Mouse (Mus musculus) fibroblast of lung, adult 2 months (primary cell): ENCODE data around the gene Nlgn1.

ENCODE experiments used
- DNase-seq: peaks from one replicate; pipeline ENCODE4 v3.0.0-alpha.2; 2011; ENCODE audit warnings: low read depth

The Nlgn1 gene

DNA sequence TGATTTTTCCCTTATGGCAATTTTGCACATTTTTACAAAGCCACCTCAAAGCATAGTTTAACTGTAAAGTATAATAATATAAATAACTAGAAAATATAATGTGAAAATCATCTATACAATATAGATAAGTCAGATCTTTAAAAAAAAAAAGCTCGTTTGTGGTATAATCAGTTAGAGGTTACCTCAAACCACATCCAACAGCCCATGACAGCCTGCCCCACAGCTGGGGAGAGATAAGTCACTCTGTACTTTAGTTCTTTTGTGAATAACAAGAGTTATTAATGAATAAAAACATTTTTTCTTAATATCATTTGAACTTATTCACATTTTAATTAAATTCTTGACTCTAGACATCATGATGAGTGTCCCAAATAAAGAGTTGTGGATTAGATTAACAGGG lies 130.8 kb downstream of the Nlgn1 start:
- DNase-seq = no peak

DNA sequence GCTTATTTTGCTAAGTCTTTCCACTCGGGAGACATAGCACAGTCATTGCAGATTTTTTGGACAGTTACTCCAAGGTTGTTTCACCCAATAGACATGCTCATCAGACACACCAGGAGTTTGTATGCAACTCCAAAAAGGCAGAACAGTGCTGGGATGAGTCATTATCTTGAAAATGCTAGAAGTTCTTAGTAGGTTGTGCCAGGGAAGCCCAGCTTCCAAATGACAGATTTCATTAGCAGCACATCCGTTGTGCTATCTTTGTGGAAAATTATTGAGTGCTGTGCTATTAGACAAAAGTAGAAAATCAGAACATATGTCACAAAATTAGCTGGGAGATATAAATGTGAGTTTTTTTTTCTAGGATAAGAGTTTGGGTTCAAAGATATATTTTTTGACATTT lies 137.3 kb downstream of the Nlgn1 start:
- DNase-seq = no peak

DNA sequence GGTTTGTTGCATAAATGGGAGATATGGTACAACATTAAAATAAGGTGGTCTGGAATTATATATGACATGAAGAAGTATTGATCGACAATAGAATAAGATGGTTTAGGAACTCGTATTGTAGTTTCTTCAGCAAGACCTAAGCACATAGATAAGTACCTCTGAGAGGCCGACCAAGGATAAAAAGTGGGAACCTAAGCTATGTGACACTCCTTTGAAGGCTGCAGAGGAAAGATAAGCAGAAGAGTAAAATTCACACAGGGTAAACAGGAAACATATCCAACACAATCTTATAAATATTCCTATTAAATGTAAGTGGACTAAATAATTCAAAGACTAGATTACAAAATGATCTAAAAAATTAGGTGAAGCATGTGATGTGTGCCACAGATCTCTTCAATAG lies 151.2 kb downstream of the Nlgn1 start:
- DNase-seq = no peak

DNA sequence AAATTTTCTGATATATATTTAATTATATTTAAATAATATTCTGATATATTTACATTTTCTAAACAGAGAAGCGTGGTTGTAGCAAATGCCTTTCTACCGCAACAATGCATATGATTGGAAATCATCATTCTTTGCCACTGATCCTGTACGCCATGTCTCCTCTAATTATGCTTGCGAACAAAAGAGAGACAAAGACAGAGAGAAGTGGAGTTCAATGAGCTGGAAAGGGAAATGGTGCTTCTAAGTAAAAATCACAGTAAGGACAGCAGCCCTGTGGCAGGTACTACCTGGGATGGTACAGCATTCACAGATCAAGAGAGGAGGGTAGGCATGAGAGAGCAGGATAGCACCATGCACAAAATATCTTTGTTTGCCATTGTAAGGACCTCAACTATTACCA lies 156.9 kb downstream of the Nlgn1 start:
- DNase-seq = no peak

DNA sequence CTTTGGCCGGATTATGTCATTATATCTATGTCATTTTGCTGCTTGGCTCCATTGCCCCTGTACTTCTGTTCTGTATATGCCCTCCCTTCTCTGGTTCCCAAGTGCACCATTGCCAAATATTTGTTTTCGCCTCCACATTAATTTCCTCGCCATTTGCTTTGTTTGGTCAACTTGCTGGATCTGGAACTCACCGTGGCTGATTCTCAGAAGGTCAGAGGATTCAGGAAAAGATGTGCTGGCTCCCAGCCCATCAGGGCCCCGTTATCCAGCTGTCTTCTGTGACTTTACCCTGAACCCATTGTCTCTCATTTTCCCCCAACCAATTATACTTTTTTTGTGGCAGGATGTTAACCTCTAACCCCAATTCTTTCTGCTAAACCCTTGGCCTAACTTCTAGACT lies 158.0 kb downstream of the Nlgn1 start:
- no peak for DNase-seq

DNA sequence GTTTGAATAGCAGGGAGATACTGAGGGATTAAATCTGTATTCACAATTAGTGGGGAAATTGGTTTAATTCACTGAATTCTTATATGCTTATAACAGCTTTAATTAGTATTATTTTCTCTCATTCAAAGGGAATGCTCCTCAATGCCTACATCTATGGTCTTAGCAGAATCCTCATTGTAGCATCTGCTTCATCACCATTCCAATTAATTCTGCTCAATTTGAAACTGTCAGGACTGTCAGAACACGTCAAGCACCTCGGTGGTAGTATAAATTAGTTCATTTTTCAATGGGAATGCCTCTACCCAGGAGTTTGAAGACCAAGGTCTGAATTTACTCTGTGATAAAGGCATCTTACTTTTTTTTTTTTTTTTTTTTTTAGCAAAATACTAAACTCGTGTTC lies 158.6 kb downstream of the Nlgn1 start:
- no peak for DNase-seq

DNA sequence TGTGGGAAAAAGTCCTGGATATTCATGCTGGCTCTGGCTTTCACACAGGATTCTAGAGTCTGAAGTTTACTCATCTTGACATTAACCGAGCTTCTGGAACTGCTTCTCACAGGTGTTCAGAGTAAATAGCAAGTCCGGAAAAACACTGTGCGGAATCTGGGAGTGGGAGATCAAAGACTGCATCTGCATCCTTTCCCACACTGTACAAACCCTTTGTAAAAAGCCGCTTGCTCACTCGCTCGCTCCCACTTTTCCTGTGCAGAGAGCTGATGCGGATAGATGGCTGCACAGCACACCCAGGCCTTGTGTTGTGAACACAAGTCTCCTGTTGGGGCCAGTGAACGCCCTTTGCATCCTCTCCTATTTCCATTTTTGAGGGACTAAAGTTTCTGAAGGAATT lies 165.5 kb downstream of the Nlgn1 start:
- DNase-seq = no peak

DNA sequence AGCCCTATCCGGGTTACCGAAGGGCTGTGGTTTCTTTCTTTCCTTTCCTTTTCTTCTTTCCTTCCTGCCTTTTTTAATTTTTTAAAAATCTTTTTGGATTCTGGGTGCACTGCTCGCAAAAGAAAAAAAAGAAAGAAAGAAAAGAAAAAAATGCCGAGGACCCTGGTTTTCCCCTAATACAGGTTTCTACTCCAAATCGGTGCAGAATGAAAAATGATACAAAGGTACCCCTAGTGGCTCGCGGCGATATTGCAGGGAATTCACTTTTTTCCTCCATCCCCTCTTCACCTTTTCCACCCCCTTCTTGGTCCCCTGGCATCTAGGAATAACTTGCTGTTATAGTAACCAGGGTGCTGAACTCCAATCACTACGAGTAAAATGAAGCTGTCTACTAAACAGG lies 178.5 kb downstream of the Nlgn1 start:
- DNase-seq = no peak

DNA sequence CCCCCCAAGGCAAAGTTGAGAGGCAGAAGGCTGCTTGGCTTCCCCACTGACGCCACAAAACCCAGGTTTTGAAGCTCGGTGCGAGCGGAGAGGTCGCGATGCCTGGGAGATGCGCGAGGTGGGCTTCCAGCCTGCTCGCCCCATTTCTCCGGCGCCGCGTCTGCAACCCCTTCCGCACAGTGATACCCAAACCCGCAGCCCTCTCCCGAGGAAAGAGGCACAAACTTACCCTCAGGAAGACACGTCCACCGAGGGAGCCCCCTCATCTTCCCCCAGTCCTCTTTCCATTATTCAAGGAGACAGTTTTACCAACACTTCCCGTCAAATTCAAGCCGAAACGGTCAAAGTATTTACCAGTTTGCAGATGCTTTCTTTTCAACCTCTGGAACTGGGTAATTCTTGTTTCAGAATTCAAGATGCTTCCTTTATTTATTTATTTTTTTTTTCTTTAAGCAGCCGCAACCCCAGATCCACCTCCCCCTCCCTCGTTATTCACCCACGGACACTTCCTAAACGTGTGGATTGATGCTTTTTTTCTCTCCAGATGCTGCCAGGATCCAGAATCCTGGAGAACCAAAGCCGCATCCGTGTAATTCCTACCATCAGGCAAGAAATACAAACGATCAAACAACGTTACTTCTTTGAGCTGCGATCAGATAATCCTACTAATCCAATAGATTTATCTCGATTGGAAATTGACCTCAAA lies 179.1 kb downstream of the Nlgn1 start:
- no peak for DNase-seq

DNA sequence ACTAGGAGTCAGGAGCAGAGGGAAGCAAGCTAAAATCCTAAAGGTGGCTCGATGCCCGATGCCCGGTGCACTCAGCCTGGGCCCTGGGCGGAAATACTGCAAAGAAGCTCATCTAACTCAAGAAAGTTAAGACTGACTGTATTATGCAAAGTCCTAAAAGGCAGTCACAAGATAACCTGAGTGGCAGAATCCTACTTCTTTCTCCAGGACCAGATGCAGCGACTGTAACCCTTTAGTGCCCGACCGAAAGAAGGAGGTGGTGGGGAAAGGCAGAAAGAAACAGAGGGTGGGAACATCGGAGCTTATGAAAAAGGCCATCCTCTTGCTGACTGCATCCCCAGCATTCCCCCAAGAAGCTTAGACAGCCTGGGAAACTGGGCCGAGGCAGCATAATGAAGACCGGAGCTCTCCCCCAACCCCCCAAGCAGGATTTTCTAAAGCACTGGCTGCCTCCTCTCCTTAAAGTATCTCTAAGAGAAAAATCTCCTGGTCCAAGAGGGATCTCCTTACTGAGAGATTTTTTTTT lies 179.7 kb downstream of the Nlgn1 start:
- no peak for DNase-seq

DNA sequence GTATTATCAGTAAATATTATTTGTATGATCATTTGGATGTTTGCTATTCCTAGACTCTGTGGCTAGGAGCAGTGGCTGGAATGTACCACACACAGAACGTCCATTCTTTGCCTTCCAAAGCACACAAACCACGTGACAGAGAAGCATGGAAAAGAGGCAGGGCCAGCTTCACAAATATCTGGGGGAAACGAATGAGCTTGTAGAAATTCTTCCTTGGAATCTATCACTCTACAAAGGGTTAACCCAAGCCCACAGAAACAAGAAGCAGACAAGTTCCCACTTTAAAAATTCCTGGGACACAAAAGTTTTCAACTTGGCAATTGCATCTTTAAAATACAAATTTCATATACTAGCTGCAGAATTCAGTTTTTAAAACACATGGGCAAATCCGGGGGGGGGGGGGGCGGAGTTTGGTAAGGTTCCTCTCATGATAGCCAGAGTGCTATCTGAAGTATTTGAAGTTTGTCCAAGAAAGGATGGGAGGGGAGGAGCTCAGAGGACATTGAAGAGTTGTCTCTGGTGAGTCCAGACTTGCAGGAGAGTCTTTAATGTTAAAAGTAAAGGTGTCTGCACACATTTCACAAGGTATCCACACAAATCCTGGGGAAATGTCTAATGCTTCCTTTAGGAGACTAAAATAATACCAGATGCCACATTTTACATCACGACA lies 180.8 kb downstream of the Nlgn1 start:
- DNase-seq = no peak

DNA sequence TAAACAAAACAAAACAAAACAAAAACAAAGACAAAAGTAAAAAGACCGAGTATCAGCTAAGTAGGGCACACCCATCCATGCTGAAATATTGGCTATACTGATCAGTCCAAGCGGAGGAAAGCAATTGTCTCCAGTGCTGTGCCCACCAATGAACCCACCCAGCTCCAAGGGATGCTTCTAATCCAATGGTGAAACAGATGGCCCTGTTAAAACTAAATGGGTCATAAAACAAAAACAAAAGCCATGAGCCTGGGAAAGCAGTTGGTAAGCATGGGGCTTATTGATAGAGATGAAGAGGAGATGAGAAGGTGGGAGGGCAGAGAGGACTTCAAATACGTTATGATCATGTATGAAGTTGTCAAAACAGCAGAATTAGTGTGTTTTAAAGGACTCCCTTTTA lies 186.1 kb downstream of the Nlgn1 start:
- DNase-seq = no peak

DNA sequence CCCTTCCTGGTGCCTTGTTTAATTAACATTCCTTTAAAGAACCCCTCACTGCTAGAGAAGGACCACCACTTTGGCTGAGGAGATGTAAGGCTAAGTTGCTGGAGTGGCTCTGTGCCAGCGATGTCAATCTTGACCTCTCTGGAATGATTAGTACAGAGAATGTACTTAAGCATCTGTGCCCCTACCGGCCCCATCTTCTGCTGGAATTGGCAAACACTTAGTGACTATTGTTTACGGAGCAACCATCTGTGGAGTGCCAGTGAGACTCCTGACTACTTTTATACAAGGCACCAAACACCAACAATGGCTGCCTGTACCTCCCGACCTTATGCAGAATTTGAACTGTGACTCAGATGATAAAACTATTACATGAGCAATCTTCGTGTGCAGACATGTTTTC lies 186.8 kb downstream of the Nlgn1 start:
- DNase-seq = no peak

DNA sequence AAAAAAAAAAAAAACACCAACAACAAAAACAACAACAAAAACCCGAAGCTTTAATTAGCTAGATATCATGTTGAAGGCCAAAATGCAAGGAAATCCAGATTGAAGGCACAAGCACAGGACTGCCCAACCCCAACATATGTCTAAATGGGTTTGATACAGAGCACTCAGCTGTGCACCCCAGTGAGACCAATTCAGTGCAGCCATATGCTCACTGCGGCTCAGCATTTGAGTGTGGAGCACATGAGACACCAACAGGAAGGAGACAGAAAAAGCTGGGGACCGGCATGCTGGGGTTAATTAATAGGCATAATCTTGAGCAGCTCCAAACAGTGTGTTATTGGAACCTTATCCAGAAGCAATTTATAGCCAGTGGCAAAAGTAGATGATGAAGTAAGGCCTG lies 190.7 kb downstream of the Nlgn1 start:
- DNase-seq = no peak

DNA sequence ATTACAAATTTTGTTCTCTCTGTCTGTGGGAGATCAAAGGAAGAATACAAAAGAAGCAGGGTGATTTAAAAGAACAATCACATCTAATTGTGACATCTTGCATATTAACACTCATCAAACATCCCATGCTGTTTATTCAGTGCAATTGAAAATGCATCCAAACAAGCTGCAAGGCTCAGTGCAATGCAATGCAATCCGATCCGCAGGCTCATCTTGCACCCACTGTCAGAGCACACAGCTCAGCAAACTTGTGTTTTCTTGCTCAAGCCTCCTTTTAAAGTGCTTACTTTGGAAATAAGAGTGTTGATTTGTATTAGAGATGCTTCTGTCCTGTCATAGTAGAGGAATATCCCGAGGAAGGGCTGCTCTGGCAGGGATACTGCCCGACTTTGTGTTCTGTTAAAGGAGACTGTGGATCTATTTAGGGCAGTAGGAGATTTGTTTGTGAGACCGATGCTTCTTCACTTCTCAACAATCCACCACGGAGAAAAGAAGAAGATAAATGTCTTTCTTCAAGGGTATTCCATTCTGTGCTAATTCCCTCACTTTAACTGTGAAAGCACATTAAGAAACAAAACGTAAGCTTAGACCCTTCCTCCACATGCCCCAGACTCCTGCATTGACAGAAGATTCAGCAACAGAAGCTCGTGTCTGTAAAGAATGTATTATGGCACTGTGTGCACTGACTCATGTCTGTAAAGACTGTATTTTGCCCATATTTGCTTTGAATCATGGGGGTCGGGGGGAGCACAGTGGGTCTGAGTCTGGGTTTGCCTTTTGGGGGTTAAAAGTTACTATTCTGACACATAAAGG lies 197.2 kb downstream of the Nlgn1 start:
- DNase-seq = no peak

DNA sequence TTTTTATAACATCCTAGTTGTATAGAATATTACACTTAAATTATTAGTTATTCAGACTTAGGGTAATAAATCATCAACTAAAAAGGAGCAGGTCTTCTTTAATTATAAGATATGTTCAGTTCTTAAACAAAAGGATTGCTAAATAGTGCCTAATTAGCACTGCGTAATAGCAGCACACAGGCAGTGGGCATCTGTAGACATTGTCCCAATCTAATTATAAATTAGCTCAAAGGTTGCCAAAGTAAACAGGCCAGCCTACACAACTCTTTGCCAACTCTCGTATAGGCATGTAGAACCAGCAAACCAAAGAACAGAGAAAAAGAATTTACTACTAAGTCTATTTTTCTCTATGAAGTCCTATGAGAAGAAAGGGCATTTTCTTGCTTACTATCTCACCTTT lies 201.3 kb downstream of the Nlgn1 start:
- DNase-seq = no peak

DNA sequence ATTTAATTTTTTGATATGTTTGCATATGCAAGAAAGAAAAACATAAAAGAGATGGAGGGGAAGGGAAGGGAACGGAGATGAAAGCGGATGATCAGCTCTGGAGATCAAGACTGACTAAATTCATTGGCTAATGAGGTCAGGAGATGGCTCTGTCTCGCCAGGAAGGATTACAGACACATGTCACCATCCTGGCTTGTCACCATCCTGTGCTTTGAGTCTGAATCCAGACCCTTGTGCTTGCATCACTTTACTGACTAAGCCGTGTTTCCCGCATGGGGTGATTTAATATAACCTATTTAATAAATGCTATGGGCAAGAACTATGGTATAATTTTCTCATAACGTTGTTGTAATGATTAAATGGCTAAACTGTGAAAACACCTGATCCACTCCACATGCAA lies 202.8 kb downstream of the Nlgn1 start:
- no peak for DNase-seq

DNA sequence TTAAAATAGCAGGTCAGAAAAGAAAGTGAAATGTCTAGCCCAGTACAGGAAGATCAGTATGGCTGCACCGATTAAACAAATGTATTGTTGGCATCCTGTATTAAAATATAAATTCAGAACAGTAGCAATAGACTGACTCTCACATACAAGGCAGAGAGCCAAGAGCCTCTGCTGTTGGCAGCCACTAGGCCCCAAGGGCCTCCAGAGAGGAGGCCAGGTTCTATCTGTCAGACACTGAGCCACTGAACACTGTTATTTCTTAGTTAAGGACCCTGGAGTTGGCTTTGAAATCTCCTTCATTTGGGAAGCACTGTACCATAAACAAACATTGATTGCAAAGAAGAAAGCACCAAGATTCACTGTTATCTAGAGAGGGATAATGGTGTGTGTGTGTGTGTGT lies 215.2 kb downstream of the Nlgn1 start:
- no peak for DNase-seq

DNA sequence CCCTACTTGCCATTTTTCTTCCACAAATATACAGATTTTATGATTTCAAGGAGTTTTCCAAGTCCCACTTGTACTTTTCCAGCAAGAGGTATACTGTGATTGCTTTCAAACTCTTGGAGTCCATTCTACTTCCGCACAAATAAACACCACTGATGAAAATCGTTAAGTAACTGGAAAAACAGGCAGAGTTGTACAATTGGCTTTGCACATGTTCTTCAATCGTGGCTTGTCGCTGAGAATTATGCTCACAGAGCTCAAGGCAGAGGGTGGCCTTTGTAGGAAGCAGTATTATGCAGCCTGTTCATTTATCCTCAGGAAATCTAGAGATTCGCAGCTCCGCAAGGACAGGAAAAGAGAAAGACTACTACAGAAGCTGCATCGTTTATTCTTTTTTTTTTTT lies 225.9 kb downstream of the Nlgn1 start:
- DNase-seq = no peak

DNA sequence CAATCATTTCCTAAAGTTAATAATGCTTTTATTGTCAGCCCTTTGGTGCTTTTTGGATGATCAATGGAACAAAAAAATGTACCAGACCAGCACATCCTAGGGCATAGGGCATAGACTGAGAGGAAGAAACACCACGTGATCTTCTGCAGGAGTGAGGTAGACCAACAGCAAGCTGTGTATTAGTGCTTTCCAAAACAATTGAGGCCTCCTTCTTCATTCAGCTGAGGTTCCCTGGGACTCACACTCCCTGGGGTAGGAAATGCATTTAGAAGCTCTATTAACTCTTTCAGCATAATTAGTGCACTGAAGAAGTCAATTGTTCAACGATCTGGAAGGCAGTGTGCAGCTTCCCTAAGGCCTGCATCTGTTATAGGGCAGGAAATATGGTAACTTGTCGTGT lies 226.7 kb downstream of the Nlgn1 start:
- no peak for DNase-seq

DNA sequence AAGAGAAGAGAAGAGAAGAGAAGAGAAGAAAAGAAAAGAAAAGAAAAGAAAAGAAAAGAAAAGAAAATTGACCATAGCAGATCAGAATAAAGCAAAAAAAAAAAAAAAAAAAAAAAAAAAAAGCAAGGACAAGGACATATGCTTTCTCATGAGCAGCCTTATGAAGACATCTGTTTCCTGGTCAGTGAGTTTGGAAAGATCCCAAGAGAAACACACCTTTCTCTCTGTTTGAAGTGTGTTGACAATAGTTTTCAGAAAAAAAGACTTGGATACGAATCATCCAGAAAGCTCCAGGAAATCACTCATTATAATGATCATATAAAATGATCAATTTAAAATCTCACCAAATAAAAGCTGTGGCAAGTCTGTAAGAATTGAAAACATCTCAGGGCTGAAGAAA lies 230.0 kb downstream of the Nlgn1 start:
- DNase-seq = no peak

DNA sequence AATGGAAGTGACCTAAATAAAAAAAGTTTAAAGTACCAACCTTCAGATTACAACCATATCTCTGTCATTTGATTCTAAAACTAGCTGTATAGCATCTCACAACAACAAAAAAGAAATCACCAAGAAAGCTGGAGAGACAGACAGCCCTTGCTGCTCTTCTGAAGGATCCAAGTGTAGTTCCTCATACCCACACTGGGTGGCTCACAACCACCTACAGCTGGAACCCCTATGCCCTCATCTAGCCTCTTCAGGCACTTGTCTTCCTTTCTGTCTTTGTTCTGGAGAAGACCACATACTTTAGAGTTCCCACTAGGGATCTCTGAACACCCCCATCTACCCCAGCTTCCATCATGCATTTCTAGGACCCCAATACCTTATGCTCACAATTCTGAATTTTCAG lies 236.7 kb downstream of the Nlgn1 start:
- DNase-seq = no peak

DNA sequence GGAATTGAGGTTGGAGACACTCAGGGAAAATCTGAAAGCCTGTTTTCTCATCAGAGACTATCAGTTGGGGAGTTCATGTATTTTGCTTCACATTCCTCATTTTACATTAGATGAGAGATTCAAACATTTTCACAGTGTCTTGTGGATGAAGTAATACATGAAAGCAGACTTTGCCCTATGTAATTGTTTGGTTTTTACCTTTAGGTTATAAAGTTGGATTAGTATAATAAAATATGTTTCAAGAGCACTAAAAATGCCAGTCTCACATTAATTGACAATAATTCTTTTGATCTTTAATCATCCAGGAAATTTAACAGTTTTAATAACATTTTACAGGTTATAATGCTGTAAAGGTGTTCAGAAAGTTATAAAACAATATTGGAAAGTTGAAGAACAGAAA lies 262.9 kb downstream of the Nlgn1 start:
- DNase-seq = no peak
